Mouse (Mus musculus) right cerebral cortex, postnatal 14 days (tissue): ENCODE measurements around the gene Fibp.

ENCODE experiments used
- DNase-seq: peaks from one replicate; pipeline ENCODE4 v3.0.0; 2022

Gene Fibp

DNA sequence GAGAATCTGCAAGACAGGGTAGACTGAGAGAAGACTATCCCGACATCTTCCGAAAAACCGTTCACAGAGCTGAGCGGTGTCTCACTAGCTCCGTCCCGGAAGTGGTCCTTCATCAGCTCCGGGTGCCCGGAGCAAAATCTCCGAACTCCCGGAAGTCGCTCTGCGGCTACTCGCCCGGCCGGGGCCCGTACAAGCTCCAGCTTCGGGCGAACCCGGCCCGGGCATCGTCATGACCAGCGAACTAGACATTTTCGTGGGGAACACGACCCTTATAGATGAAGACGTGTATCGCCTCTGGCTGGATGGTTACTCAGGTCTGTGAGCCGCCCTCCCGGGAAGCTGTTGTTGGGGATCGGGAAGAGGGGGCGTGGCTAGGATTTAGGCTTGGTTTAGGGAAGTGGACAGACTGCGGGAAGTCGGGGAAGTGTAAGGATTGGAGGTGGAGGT is at the start of gene Fibp:
Fibp (plus strand) TSS at position 151 of the 447 bp plus-strand sequence.
- peak; percentile 88 for DNase-seq

DNA sequence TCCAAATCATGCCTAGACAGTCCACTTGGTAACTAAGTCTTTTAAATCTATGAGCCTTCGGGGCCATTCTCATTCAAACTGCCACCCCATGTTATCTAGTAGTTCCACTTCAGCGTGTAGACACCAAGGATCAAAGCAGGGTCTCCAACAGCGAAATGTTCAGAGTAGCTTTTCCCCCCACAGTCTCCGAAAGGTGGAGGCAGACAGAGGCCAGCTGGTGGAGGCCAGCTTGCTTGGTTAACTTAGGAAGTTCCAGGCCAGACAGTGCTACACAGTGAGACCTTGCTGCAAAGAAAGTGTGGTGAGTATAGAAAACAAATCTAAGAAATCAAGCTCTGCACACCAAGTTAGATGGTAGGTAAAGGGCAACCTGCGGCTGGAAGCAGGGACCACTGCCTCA is 49.8 kb upstream of the Fibp start:
- no peak for DNase-seq

DNA sequence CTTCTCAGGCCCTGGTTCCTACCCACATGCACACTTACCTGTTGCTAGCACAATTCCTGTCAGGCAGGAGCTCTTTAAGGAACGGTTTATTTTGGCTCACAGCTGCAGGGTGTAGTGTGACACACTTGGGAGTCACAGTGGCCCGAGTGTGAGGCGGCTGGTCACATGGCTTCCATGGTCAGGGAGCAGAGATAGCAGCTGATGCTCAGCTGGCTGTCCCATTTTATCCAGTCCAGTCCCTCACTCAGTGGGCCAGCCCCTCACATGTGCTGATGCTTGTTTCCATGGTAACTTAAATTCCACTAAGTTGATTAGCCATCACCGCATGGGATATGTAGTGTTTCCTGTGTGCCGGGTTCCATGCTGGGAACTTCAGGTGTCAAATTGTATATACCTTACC is 48.5 kb upstream of the Fibp start:
- no peak for DNase-seq

DNA sequence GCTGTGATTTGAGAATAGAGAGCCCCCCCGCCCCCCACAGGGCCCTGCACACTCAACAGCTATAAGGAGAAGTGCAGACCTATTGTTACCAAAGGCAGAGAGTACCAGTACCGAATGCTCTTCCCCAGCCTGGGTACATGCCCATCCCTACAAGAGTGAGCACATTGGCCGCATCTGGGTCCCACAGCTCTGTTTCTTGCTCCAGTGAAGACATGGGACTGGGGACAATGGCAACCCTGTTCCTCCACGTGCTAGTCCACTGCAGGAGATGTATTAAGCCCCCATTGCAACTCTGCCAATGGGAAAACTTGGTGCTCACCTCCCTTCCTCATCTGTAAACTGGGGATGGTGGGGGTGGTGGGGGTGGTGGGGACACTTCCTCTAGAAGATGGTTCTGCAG is 46.6 kb upstream of the Fibp start:
- no peak for DNase-seq

DNA sequence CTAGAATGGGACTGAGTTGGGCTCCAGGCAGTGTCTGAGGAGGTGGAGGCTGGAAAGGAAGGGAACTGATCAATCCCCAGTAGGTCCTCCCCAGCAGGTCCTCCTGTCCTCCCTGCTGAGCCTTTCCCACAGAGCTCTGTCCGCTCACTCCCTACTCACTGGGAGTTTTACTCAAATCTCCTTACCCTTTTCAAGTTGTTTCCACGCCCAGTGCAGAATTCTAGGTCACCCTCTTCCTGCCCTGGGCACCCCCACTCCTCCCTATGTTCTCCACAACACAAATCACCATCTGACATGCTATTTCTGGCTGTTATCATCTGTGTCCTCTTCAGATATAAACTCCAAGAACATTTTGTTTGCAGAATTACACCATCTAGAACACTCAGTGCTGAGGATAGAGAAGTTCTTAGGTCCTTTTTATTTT is 45.9 kb upstream of the Fibp start:
- no peak for DNase-seq

DNA sequence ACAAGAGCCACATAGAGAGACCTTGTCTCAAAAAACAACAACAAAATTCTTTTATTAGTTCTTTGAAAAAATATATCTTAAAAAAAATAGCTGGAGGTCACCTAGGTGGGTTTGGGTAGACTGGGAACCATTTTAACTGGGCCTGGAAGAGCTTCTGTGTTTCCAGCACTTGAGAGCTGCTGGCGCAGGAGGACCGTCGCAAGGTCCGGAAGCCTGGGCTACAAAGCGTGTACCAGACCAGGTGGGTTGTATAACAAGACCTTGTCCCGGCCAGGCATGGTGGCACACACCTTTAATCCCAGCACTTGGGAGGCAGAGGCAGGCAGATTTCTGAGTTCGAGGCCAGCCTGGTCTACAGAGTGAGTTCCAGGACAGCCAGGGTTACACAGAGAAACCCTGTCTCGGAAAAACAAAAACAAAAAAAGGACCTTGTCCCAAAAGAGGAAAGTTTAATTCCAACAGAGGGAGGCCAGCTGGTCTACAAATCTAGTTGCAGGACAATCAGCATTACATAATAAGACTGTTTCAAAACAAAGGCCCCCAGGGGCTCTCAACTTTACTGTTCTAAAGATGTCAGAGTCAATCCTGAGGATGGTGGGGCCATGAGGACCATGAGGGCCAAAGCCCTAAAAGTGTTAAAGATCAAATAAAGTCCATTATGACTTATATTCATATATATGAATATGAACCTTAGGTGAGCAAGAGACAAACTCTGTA is 41.5 kb upstream of the Fibp start:
- DNase-seq: no peak

DNA sequence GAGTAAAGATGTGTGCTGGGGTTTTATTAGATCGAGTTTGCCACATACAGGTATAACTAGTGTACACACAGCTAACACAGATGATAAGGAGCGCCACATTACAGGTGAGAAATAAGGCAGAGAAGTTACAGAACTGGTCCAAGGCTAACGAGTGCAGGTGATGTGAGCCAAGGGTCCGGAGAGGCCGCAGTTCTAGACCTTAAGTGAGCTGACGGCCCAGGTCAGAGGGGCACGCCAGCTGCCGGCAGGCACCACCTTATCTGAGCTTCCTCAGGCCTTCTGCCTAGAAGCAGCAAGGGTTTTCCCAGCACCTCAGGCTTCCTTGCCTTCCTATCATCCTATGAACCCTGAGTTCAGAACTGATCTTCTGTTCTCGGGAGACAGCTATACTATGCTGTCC is 40.8 kb upstream of the Fibp start:
- DNase-seq: no peak

DNA sequence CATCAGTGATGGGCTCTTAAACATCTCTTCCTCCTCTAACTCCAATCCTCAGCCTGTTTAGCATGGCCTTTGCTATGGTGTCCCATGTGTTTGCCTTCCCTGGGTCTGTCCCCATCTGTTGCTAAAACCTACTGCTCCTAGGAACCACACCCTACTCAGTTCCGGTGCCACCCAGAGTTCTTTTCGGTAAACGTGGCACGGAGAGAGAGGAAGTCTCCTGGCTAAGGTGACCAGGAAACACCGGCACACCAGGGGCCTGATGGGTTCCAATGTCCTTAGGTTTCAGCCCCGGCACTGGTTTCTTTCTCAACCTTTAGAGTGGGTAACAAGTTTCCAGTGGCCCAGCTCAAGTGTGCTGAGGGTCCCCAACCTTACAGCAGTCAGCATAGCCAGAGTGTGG is 39.8 kb upstream of the Fibp start:
- no peak for DNase-seq

DNA sequence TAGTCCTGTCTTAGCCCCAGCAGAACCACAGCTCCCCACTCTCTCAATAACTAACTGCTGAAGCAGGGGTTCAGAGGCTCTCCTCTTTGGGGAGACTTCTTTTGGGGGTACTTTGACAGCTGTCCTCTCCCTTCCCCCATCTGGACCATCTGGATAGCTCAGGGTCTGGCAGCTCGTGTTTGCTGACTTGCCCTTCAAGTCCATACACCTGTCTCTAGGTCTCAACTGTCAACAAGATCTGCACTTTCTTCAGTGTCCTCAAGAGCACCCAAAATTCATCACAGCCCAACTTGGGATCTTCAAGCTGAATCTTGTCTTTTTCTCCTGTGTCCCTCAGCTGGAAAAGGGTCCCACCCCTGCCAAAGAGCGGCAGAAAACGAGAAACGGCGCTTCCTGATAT is 38.6 kb upstream of the Fibp start:
- DNase-seq: no peak

DNA sequence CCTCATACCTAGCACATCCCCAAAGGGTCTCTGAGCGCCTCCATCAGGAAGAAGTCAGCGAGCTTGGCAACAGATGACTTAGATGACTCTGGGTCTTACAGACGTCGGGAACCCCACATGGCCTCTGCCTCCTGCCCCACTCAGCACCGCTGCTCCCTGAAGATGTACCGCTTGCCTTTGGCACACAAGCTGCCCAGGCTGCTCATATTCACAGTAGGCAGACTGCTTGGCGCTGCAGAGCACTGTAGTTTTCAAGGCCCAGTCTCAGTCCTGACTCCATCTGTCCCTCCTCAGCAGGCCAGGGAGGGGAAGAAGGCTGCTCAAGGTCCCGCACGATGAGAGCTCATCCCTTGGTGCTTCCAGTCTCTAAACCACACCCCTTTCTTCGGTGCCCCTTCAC is 38.1 kb upstream of the Fibp start:
- DNase-seq: no peak

DNA sequence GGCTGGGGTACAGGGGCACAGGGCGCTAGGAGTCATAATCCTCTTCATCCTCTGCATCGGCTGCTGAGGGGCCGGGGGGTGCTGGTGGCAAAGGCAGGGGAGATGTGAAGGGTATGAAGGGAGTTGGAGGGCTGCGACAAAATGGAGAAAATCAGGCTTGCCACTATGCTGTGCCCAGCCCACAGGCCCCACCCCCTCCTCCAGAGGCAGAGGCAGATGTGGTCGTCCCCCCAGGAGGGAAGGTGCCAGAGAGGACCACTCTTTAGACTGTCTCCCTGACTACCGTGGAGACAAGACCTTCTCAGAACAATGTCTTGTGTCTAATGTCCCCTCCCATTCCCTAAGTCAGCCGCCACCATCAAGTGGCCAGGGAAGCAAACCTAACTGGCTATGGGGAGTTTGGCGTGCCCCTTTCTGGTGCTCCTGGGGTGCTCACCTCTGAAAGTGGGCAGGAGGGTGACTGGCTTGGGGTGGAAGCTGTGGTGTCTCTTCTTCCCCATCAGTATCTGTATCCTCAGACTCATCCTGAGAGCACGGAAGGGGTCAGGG is 37.4 kb upstream of the Fibp start:
- no peak for DNase-seq

DNA sequence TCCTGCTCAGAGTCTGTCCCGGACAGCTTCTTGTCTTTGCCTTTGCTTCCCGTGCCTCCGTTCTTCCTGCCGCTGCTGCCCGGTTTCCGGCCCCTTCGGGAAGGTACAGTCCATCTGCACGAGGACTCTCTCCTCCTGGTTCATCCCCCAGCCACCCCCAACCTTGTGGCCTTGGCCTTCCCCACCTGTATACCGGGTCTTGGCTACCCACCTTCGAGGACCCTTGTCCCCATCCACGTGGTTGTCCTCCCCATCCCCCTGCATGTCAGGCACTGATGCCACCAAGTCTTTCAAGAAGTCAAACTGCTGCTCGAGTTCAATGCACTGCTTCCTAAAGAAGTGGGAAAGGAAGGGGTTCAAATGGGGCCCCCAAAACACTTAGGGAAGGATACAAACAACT is 36.9 kb upstream of the Fibp start:
- DNase-seq: no peak

DNA sequence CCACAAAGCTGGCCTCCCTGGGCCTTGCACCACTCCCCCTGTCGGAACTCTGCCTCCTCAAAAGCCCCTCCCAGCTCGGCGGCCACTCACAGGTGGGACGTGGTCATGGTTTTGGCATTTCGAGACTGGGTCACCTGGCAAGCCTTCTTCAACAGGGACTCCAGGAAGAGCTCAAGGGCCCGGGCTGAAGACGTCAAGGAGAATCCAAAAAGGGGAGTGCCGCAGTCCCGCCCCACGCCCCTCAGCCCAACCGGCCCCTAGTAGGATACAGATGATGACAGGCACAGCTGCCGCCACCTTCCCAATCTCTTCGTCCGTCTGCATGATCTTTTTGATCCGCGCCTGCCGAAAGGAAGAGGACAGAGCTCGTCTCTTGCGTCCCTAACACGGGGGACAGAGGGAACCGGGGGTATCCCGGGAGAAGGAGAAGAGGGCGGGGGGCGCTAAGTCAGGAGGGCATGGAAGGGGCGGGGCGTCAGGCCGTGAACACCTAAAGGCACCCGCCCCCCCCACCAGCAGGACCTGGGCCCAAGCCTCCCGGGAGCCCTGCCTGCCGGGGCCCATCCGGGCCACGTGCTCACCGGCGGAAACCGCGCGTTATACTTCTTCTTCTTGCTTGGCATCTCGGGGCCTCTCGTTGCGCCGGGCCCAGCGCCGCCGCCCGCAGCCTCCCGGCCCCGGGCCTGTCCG is 36.2 kb upstream of the Fibp start:
- peak; percentile 63 for DNase-seq

DNA sequence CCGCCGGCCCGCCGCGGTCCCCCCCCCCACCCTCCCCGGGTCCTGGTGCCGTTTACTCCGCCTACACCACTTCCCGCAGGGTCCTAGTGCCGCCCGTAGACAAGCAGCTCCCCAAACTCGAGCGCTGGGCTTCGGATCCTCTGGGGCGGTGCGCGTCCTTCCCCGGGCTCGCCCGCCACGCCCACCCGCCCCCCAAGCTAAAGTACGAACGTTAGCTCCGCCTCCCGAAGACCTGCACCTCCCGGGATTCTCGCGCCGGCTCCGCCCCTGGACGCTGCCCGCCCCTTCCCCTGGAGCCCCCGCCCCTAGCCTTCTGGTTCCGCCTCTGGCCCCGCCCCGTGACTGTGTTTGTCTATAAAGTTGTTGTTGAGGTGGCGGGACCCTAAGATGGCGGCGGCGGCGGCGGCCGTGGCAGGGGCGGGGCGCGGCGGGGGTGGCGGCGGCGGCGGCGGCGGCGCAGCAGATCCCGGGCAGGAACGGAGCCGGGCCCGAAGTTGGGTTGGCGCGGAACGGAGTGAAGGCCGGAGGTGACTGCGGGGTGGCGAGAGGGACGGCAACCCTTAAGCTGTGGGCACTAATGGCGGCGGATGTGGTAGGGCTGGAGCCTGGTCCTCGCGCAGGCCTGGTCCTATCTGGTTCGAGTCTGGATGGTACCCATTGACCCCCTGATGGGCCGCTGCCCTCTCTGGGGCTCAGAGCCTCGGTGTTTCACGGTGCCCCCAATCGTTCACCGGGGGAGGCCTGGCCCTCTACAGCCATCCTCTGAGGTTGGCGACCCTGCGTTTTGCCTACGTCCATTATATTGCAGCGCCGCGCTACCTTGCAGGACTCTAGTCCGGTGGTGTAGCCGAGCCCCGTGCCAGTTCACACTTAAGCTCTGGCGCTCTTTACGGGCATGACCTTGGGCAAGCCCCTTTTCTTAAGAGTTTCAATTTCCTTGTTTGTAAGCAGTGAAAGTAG is 35.4 kb upstream of the Fibp start, which contains the start of the genes Drap1 and AI837181:
Drap1 (minus strand) TSS at position 198 of the 960 bp plus-strand sequence.
AI837181 (plus strand) TSS at position 363 of the 960 bp plus-strand sequence.
- DNase-seq: peak; percentile 96

DNA sequence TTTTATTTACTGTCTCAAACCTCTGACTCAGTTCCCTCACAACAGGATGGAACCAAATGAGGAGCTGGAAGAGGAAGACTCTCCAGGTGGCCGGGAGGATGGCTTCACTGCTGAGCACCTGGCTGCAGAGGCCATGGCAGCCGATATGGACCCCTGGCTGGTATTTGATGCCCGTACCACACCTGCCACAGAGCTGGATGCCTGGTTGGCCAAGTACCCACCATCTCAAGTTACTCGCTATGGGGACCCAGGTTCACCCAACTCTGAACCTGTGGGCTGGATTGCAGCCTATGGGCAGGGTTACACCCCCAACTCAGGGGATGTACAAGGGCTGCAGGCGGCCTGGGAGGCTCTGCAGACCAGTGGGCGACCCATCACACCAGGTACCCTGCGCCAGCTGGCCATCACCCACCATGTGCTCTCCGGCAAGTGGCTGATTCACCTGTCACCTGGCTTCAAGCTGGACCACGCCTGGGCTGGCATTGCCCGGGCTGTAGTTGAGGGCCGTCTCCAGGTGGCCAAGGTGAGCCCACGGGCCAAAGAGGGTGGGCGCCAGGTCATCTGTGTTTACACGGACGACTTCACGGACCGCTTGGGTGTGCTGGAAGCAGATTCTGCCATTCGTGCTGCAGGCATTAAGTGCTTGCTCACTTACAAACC is 34.4 kb upstream of the Fibp start:
- DNase-seq: no peak

DNA sequence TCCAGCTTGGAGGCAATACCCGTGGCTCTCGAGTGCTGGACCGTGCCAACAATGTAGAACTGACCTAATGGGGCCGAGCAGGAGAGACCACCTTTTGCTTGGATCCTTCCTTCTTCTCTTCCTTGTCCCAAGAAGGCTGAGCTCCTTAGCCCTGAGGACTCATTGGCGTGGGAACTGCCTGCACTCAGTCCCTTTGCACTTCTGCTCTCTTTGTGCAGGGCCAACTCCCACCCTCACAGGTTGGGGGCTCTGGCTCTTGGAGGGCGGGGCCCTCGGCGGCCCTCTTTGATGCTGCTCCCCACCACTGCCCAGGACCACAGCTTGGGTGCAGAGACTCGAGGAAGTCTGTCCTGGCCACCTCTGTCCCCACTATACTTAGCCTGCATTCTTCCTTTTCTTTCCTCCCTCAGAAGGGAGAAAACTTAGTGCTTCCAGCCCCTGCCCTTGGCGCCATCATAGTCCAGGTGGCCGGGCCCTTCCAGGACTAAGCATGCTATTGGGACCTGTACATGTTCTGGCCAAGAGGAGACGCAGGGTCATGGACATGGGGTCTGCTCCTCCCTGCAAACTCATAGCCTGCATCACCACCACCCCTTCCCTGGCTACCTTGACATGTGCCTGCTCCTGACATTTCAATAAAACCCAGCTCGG is 33.6 kb upstream of the Fibp start:
- no peak for DNase-seq

DNA sequence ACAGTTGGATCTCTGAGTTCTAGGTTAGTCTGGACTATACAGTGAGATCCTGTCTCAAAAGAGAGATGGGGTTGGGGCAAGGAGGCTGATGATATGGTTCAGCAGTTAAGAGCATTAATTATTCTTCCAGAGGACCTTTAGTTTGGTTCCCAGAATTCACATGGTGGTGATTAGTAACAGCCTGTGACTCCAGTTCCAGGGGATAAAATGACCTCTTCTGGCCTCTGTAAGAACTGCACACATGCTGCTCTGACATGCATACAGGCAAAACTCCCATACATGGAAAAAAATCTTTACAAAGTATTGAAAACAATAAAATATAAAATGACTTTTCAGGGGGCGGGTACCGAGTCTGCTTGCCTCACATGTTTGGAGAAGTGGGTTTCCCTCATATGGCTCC is 32.3 kb upstream of the Fibp start:
- DNase-seq: no peak

DNA sequence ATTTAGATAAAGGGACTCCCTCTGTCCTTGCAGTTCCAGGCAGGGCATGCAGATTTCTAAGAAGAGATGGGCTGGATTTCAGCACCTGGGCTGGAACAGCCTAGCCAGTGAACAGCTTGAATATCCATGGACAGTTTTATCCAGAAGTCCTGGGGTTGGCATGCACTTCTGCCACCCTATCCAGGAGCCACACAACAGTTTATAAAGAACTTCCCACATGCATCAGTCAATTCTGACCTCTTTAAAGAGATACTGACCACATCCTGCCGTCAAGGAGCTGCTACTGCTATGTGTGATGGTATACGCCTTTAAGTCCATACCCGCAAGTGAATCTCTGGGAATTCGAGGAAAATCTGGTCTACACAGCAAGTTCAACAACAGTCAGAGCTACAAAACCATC is 31.2 kb upstream of the Fibp start:
- DNase-seq: no peak

DNA sequence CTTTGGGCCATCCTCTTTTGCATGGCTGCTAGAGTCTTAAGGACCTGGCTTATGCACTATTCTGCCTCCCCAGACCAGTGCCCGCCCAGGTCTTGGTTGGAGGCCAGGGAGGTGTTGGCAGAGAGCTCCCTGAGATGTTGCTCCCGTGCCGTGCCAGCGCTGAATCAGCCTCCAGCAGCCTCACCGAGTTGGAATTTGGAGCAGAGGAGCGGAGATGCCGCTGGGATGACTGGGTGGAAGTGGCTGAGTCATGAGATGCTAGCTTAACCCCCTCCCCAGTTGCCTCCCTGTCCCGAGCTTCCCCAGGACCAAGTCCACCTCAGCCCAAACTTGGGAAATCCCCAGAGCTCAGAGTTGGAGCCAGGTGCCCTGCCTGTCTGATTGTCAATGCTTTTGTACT is 30.6 kb upstream of the Fibp start:
- DNase-seq: peak; percentile 19

DNA sequence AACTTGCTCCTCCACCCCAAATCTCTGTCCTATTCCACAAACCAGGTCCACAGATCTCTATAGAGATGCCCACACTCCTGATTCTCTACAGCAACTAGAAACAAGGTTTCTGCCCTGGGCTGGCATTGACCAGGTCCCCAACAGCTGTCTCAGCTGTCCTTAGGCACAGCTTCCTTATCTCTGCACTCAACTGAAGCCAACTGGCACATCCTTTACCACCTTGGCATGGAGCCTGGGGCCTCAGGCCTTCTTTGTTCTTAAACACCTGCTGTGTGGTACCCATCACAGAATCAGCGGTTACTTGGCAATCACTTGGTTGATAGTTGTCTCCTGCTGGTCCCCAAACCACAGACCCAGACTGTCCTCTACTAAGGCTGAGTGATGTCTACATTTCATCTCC is 30.0 kb upstream of the Fibp start:
- DNase-seq: no peak

DNA sequence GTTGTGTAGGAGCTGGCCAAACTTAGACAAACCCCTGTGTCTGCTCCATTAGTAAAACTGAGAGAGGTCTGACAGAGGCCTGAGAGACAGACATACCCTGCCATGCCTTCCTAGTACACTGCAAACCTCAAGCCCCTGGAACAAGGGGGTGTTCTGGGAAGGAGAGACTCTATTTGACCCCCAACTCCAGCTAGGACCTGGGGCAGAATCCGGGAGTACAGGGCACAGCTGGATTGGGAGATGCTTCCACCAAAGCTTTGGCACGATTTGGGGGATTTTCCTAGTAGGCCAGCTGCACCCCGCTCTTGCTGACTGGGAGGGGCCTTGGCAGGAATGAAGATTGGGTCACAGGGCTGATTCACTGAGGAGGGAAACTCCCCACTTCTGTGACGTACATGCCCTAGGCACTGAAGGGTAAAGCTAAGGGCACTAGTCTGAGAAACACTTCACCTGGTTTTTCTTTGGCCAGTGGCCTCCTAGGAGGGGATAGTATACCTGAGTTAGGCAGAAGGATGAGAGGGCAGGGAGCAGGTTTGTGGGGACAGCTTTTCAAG is 28.4 kb upstream of the Fibp start:
- no peak for DNase-seq
